Mouse (Mus musculus): ENCODE measurements around the gene Otop2.
A peak's percentile ranks its signal among the peaks of the same experiment; 100 is the strongest.

Otop2 gene

DNA sequence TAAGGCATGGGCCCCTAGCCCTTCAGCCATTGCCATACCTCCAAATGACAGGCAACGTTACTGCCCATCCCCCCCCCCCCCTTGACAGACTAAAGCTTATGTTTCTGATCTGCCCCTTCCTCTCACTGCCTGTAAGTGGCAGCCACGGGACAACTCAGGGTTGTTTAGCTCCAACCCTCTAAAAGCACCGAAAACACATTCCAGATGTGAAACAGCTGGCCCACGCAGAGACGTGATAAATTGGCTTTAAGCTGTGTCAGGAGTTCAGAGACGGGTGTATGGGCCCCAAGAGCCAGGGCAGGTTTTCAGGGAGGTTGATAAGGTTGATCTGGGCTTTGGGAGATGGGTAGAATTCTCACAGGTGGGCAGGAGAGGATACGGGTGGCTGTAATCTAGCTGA is 38.6 kb downstream of the Otop2 start:
- peak; percentile 77 for DNase-seq (ENCODE audit: low read depth)

GRCm38 (mm10) chr11:115348681-115349248 is 41.8 kb downstream of the Otop2 start:
- no peak for DNase-seq (ENCODE audit: low read depth)

GRCm38 (mm10) chr11:115349976-115350375 is 43.0 kb downstream of the Otop2 start:
- DNase-seq (ENCODE audit: low read depth) = no peak

DNA sequence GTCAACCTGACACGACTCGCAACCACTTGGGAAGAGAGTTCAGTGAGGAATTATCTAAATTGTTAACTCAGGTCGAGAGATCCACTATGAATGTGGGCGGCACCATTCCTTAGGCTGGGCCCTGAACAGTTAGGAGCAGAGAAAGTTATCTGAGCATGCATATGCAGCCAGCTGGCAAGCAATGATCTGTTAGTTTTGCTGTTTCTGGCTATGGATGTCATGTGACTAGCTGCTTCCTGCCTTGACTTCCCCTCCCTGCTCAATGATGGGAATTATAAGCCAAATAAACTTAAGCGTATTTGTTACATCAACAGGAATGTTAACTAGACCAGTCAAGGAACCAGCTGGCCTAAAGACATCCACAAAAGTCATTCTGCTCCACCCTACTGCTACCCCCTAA is 46.4 kb downstream of the Otop2 start:
- no peak for DNase-seq (ENCODE audit: low read depth)

DNA sequence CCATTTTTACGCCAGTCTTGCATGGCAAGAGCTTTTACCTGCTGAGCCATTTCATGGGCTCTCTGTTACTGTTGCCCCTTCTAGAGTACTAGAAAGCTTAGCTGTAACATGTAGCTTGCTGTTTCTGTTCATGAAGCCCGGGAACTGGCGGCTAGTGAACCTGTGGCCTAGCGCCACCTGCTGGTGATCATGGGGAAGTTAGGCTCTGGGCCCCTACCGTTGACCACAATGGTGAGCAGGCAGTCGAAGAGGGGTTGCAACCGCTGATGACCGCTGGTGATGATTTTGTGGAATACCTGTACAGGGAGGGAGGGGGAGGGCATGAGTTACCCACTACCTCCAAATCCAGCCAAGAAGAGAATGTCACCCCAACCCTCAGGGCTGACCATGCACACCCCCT is 47.2 kb downstream of the Otop2 start:
- peak; percentile 94 for DNase-seq (ENCODE audit: low read depth)

GRCm38 (mm10) chr11:115358468-115358867 is 51.5 kb downstream of the Otop2 start:
- peak; percentile 91 for DNase-seq (ENCODE audit: low read depth)

GRCm38 (mm10) chr11:115359293-115359692 is 52.3 kb downstream of the Otop2 start:
- peak; percentile 35 for DNase-seq (ENCODE audit: low read depth)

DNA sequence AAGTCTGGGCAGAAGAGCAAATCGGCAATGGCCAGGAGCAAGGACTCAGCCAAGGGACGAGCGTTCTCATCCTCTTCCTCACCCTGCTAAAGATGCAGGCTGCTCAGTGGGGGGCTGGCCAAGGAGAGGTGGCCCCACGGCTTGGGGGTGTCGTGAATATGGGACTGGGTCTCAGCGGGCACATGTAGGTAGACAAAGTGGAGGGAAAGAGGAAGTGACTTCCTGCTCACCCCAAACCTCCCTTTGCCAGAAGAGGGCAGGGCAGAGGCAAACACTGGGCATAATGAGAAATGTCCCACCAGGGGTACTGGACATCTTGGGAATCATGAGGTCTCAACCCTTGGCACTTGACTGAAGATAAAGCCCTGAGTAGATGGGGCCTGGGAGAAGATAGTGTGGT is 52.8 kb downstream of the Otop2 start:
- DNase-seq (ENCODE audit: low read depth) = no peak

GRCm38 (mm10) chr11:115364136-115364535 is 57.2 kb downstream of the Otop2 start:
- no peak for DNase-seq (ENCODE audit: low read depth)

GRCm38 (mm10) chr11:115366039-115366705 is 59.2 kb downstream of the Otop2 start:
- peak; percentile 38 for DNase-seq (ENCODE audit: low read depth)

DNA sequence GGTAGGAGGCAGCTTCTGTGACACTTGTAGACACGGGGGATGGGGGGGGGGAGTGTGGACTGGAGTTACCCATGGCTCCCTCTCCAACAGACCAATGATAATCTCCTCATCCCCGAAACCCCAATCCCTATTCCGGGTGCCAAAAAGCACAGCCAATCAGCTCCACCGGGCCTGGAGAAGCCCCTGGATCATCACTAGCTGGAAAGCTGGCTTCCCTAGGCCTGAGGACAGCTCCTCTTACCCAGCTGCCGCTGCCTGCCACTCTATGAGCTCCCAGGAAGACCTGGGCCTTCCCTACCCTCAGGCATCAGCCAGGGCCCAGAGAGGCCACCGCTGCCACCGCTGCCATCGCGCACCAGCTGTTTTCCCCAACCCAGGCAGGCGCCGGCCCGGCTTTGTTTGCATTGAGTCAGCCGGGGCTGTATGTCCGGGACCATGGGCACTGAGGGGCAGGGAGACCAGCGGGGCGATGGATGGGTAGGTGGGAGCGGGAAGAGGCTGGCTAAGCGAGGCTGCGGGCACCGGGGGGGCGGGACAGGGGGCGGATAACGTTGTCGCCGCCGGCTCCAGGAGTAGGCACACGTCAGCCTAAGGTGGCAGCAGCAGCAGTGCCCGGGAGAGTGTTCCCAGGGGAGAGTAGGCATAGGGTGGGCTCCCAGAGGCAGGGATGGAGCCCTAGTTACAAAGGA is 59.9 kb downstream of the Otop2 start:
- peak; percentile 41 for DNase-seq (ENCODE audit: low read depth)

GRCm38 (mm10) chr11:115367395-115367944 is 60.5 kb downstream of the Otop2 start, which contains the start of gene Hid1:
Gene Hid1 (minus strand): TSS chr11:115367756.
- peak; percentile 47 for DNase-seq (ENCODE audit: low read depth)

DNA sequence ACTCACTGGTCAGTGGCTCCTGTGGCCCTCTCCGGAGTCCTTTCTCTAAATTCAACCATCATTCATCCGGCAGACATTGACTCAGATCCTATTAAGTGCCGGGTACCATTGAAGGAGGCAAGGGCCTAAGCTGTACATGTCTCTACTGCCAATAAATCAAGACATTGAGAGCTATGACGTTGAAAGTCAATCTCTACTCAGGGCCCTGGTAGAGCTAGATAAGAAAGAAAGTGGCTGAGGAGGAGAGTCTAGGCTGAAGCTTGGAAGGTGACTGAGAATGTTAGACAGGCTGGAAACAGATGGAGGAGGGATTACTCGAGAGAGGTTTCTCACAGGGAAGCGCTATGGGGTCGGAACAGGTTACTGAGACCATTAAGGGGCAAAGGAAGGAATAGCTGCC is 63.4 kb downstream of the Otop2 start:
- no peak for DNase-seq (ENCODE audit: low read depth)

DNA sequence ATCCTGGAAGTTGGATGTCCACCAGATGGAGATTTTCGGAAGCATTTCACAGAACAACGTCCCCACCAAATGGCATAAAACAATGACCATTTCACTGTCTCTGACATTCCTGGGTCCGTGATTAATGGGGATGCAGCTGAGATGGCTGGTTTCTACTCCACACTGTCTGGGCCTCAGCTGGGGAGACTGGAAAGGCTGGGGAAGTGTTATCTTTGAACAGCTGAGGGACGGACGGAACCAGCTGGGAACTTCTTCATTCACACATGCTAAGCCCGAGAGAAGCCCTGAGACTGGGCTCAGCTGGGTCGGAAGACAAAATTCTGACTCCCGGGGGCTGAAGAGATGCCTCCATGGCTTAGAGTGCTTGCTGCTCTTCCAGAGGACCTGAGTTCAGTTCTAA is 64.4 kb downstream of the Otop2 start:
- DNase-seq (ENCODE audit: low read depth) = no peak

GRCm38 (mm10) chr11:115372015-115372414 is 65.1 kb downstream of the Otop2 start:
- no peak for DNase-seq (ENCODE audit: low read depth)

DNA sequence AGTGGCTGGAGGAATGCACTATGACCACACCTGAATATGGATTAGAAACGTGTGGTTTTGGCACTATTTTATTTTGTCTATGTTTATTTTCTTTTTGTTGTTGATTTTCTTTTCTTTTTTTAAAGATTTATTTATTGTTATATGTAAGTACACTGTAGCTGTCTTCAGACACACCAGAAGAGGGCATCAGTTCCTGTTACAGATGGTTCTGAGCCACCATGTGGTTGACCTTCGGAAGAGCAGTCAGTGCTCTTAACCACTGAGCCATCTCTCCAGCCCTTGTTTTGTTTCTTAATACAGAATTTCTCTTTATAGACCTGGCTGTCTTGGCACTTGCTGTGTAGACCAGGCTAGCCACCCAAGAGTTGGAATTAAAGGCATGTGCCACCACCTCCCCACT is 65.8 kb downstream of the Otop2 start:
- DNase-seq (ENCODE audit: low read depth) = no peak

GRCm38 (mm10) chr11:115373805-115374694 is 67.1 kb downstream of the Otop2 start:
- peak; percentile 83 for DNase-seq (ENCODE audit: low read depth)

DNA sequence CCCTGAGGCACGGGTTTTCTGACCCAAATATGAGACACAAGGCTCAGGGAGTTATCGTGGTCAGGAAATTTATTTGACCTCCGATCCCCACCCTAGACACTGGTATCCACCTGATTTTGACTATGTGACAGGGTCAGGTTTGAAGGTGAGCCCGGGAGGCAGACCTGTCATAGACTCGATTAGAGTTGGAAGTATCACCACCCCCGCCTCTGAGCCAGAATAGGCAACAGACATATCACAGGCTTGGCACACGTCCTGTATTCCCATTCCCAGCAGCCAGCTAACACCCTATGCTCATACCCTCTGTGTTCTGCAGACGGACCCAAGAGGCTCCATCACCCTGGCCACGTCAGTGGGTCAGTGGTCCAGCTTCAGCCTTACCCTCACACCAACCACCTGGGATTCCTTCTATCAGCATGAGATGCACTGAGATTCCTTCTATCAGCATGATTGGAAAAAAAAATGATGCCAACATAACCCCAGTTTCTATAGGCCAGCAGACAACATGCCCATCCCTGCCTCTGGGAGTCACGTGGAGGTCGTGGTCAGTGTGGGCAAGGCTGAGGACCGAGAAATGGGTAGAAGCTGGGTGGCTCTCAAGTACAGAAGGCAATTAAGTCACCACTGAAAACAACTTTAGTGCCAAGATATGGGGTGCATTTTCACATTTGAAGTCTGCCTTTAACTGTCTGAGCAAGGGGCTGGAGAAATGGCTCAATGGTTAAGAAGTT is 67.9 kb downstream of the Otop2 start:
- no peak for DNase-seq (ENCODE audit: low read depth)

- DNase-seq (ENCODE audit: low read depth) = peak; percentile 43
These were observed 69.8 kb downstream of the Otop2 start for GRCm38 (mm10) chr11:115376722-115377121.

- no peak for DNase-seq (ENCODE audit: low read depth)
These were observed 70.3 kb downstream of the Otop2 start for GRCm38 (mm10) chr11:115377254-115377653.

DNA sequence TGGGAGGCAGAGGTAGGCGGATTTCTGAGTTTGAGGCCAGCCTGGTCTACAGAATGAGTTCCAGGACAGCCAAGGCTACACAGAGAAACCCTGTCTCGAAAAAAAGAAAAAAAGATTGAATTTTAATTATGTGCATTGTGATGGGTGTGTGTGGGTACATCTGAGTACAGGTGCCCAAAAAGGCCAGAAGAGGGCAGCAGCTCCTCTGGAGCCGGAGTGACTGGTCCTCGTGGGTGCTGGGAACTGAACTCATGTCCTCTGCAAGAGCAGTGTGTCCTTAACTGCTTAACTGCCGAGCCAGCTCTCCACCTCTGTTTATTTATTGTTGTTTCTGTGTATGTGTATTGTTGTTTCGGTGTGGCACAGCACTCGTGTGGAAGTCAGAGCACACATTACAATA is 70.9 kb downstream of the Otop2 start:
- DNase-seq (ENCODE audit: low read depth) = no peak

Measured in NIH3T3 (cell line).